Mouse (Mus musculus) lung, postnatal 0 days (tissue): ENCODE results near the gene Ryr3. TPM values are rescaled to one million over a fixed set of nuclear protein-coding genes. Genes with fewer than 3 reads are reported as not detected.
A peak's percentile ranks its signal among the peaks of the same experiment; 100 is the strongest.

Source experiments
- ATAC-seq: fragments of 200-750 bp; cut with Nextera tagmentation; 2 replicates; pipeline ENCODE4 v1.8.0; 2017; ENCODE audit warnings: moderate library complexity
- DNase-seq: peaks from one replicate; pipeline ENCODE4 v3.0.0-alpha.2; 2016; ENCODE audit warnings: low spot score
- H3K27ac ChIP-seq: fragments of 300-500 bp; sonication (generic); 2 replicates; pipeline ENCODE4 v1.5.1; 2014; ENCODE audit warnings: antibody characterized with exemption, mild to moderate bottlenecking, low read length, mixed read lengths
- H3K27me3 ChIP-seq: fragments of 300-500 bp; sonication (generic); replicated peaks from 2 replicates; pipeline ENCODE4 v1.6.1; 2014; ENCODE audit warnings: low read length, mixed read lengths; ENCODE audit not compliant: insufficient read depth
- H3K36me3 ChIP-seq: fragments of 300-500 bp; sonication (generic); 2 replicates; pipeline ENCODE4 v1.6.1; 2014; ENCODE audit warnings: low read length, mixed read lengths; ENCODE audit not compliant: insufficient read depth
- H3K4me1 ChIP-seq: fragments of 300-500 bp; sonication (generic); 2 replicates; pipeline ENCODE4 v1.6.1; 2014; ENCODE audit warnings: antibody characterized with exemption, low read depth, low read length, mixed read lengths; ENCODE audit not compliant: insufficient read depth
- H3K4me2 ChIP-seq: fragments of 300-500 bp; sonication (generic); replicated peaks from 2 replicates; pipeline ENCODE4 v1.6.1; 2014; ENCODE audit warnings: low read depth, mild to moderate bottlenecking, low read length, moderate library complexity, mixed read lengths
- H3K4me3 ChIP-seq: fragments of 300-500 bp; sonication (generic); 2 replicates; pipeline ENCODE4 v1.5.1; 2014; ENCODE audit warnings: low read depth, low read length
- H3K9ac ChIP-seq: fragments of 300-500 bp; sonication (generic); replicated peaks from 2 replicates; pipeline ENCODE4 v1.6.1; 2014; ENCODE audit warnings: low read depth, mild to moderate bottlenecking
- H3K9me3 ChIP-seq: fragments of 300-500 bp; sonication (generic); 2 replicates; pipeline ENCODE4 v1.6.1; 2016; ENCODE audit warnings: low read length, mixed read lengths
- CTCF ChIP-seq: IDR thresholded peaks from 2 replicates; pipeline ENCODE4 v1.5.1; 2016; ENCODE audit warnings: antibody characterized with exemption, mild to moderate bottlenecking
- EP300 ChIP-seq: IDR thresholded peaks from 2 replicates; pipeline ENCODE4 v1.6.1; 2016; ENCODE audit warnings: antibody characterized with exemption, mild to moderate bottlenecking, control low read depth
- WGBS: fragments of 180-500 bp; shearing (Covaris S2); extraction: QIAGEN DNeasy Blood & Tissue Kit; methylation state at CpG from one replicate; pipeline ENCODE4 v1.1.7; 2014; 5-methylcytosine and 5-hydroxymethylcytosine counted together
- polyA plus RNA-seq: library from polyadenylated mRNA; unstranded; fragments of >200 nt; fragmentation: Nextera tagmentation; extraction: Ambion mirVana; gene quantifications from 2 replicates; pipeline ENCODE4 v1.2.1, GENCODE M21; 2015

Ryr3 gene
- polyA plus RNA-seq, 1 experiment from 2014 or later = 0.57 TPM

DNA sequence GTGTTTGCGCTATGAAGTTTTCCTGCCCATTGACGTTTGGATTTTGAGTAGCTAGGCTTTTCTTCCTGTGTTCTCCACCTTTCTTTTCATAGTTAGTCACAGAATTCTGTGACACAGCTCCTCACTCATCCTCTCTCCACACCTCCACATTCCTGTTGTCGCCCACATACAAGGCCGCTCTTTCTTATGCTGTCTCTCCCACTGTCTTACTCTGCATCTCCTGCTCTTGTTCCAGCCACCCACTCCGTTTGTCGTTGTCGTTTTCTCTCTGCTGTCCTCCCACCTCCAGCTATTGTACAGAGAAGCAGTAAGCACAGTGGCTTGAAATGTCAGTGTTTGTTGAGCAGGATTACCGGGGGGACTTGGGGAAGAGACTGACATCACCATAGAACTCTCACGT, 584.4 kb downstream of the Ryr3 start:
- Histone ChIP-seq H3K27me3 (no peaks in the 10 kb centered on the region), H3K4me3 (no peak overlapping the region), H3K4me1 (no peaks in the 10 kb centered on the region), H3K36me3 (no peaks in the 10 kb centered on the region), H3K4me2 (no peak overlapping the region), H3K9ac (no peak overlapping the region), H3K9me3 (no peaks in the 10 kb centered on the region), H3K27ac (no peak overlapping the region)
- ATAC-seq (no peak), DNase-seq (no peak)
- TF ChIP-seq CTCF (no peak), EP300 (no peak)
- 90% methylated on average over 9 of the region's 9 CpGs for WGBS

DNA sequence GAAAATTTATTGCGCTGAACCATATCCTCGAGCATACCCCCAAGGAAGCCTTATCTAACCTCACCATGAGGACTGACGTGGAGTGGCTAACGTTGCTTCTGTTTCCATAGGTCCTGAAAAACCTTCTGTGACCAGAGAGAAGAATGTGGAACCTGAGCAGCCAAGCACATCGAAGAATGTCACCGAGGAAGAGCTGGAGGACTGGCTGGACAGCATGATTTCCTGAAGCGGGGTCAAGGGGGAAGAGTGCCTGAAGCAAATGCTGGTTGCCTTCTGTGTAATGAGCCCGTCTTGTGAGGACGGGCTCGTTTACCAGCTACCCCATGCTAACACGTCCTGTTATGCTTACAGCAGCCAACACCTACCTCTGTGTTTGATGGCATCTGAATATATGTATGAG, 586.2 kb downstream of the Ryr3 start:
- Histone ChIP-seq H3K27ac (no peak overlapping the region), H3K9me3 (no peaks in the 10 kb centered on the region), H3K4me3 (no peak overlapping the region), H3K27me3 (no peaks in the 10 kb centered on the region), H3K36me3 (no peaks in the 10 kb centered on the region), H3K4me1 (no peaks in the 10 kb centered on the region), H3K4me2 (no peak overlapping the region), H3K9ac (no peak overlapping the region)
- no peak for ATAC-seq
- TF ChIP-seq CTCF = no peak
- no peak for TF ChIP-seq EP300
- DNase-seq = no peak
- WGBS = 78% methylated on average over 11 of the region's 11 CpGs

DNA sequence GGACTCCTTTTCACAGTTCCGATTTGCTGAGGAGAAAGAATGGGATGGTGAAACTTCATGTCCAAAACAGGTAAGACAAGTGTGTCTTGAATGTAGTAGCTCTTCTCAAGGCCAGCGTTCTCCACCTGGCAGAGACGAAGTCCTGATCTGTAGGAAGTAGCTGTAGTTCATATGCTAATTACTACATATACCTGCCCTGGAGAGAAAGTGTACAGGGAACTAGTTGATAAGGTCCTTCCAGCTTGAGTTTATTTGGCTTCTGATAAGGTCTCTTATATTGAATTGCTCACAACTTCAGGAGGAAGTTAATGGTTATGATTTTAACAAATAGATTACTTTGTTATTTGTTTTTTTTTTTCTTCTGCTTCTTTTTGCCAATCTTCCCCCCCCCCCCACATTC, 591.7 kb downstream of the Ryr3 start:
- H3K4me1 ChIP-seq = no peaks in the 10 kb centered on the region
- WGBS = 68% methylated on average over 3 of the region's 3 CpGs

DNA sequence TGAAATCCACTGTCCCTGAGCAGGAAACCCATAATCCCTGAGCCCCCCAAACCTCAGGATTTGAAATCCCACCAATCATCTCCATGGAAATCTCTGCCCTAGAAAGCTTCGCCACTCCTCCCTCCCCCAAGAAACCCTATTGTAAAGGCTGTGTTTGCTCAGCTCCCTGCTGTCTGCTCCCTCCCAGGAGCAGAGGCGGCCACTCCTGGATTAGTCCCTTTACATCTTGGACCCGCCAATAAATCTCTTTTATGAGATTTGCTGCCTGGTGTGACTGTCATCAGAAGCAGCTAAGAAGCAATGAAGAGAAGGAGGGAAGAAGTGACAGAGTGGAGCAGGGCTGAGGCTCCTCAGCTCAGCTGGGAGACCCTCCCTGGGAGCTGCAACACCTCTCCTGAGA, 599.7 kb downstream of the Ryr3 start:
- TF ChIP-seq CTCF (no peak), EP300 (no peak)
- 27% methylated on average over 3 of the region's 3 CpGs for WGBS
- H3K9ac ChIP-seq = no peak overlapping the region
- no peaks in the 10 kb centered on the region for H3K4me1 ChIP-seq
- no peak overlapping the region for H3K4me3 ChIP-seq
- no peak for DNase-seq
- no peaks in the 10 kb centered on the region for H3K27me3 ChIP-seq
- no peaks in the 10 kb centered on the region for H3K36me3 ChIP-seq
- no peaks in the 10 kb centered on the region for H3K9me3 ChIP-seq
- no peak overlapping the region for H3K27ac ChIP-seq
- no peak overlapping the region for H3K4me2 ChIP-seq
- no peak for ATAC-seq

More for the DNA sequence above, 591.7 kb downstream of the Ryr3 start:
- no peak for ATAC-seq
- H3K9me3 ChIP-seq = no peaks in the 10 kb centered on the region
- H3K4me2 ChIP-seq = no peak overlapping the region
- no peaks in the 10 kb centered on the region for H3K27me3 ChIP-seq
- H3K9ac ChIP-seq = no peak overlapping the region
- no peaks in the 10 kb centered on the region for H3K36me3 ChIP-seq
- no peak overlapping the region for H3K4me3 ChIP-seq
- DNase-seq = no peak
- TF ChIP-seq CTCF = no peak
- TF ChIP-seq EP300 = no peak
- H3K27ac ChIP-seq = no peak overlapping the region

DNA sequence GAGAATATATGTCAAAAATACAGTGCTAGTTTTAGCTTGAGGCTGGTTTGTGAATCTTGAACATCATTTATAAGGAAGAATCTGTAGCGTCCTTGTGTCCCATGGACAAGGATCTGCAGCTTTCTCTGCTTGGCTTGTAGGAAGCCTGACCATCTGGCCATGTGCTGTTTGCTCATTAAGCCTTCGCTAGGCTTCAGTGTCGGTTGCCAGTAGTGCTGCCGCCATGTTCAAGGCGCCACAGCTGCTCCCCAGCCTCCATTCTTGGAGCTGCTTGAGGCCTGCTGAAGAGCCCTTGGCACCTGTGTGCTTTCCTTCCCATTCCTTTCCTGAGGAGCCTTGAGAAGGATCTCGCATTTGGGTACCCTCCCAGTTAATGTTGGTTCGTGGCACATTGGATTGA, 602.5 kb downstream of the Ryr3 start:
- ATAC-seq = no peak
- Histone ChIP-seq H3K36me3 (no peaks in the 10 kb centered on the region), H3K4me1 (no peaks in the 10 kb centered on the region), H3K4me2 (no peak overlapping the region), H3K9ac (no peak overlapping the region), H3K27me3 (no peaks in the 10 kb centered on the region), H3K9me3 (no peaks in the 10 kb centered on the region), H3K4me3 (no peak overlapping the region), H3K27ac (no peak overlapping the region)
- no peak for DNase-seq
- 72% methylated on average over 7 of the region's 7 CpGs for WGBS
- TF ChIP-seq CTCF (no peak), EP300 (no peak)

DNA sequence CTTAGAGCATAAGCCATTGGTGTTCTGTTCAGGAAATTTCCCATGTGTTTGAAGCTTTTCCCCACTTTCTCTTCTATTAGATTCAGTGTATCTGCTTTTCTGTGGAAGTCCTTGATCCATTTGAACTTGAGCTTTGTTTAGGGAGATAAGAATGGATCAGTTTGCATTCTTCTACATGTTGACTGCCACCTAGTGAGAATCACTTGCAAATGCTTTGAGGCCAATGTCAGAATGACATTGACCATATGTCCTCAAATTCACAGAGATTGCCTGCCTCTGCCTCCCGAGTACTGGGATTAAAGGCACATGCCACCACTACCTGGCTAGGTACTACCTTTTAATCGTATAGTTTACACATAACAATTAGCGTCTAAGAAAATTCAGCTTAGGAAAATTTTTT, 604.3 kb downstream of the Ryr3 start:
- no peak overlapping the region for H3K4me3 ChIP-seq
- H3K9ac ChIP-seq = no peak overlapping the region
- no peaks in the 10 kb centered on the region for H3K4me1 ChIP-seq
- TF ChIP-seq CTCF (peak; percentile 41), EP300 (no peak)
- H3K27me3 ChIP-seq = no peaks in the 10 kb centered on the region
- no peak for DNase-seq
- WGBS = 81% methylated on average over 3 of the region's 3 CpGs
- H3K27ac ChIP-seq = no peak overlapping the region
- H3K9me3 ChIP-seq = no peaks in the 10 kb centered on the region
- no peaks in the 10 kb centered on the region for H3K36me3 ChIP-seq
- H3K4me2 ChIP-seq = no peak overlapping the region
- ATAC-seq = no peak

DNA sequence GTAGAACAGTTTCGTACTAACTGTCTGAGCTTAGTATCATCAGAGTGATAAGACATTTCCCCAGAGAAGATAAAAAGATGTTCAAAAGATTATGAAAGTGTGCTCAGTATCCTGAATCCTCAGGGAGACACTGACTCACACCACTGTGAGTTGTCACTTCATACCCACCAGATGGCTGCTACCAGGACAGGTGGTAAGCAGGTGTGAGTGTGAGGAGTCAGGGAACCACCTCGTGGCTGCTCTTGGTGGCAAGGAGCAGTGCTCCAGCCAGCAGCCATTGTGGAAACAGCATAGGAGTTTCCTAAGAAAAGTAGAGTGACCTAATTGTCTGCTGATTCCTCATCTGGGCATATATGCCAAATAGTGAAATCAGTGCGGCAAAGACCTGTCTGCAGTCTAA, 610.4 kb downstream of the Ryr3 start:
- H3K4me1 ChIP-seq = no peaks in the 10 kb centered on the region
- no peak overlapping the region for H3K4me3 ChIP-seq
- H3K27ac ChIP-seq = no peak overlapping the region
- H3K27me3 ChIP-seq = no peaks in the 10 kb centered on the region
- DNase-seq (no peak), ATAC-seq (no peak)
- no peaks in the 10 kb centered on the region for H3K36me3 ChIP-seq
- no peak overlapping the region for H3K4me2 ChIP-seq
- TF ChIP-seq EP300 (no peak), CTCF (no peak)
- WGBS = 76% methylated on average over 3 of the region's 3 CpGs
- H3K9me3 ChIP-seq = no peaks in the 10 kb centered on the region
- no peak overlapping the region for H3K9ac ChIP-seq
